Mouse (Mus musculus): Measurements from ENCODE around the gene Grm4. TPM values are rescaled to one million over a fixed set of nuclear protein-coding genes. Genes with fewer than 3 reads are reported as not detected.

Grm4 gene
- total and polyA plus RNA-seq, 3 experiments, result not detected

DNA sequence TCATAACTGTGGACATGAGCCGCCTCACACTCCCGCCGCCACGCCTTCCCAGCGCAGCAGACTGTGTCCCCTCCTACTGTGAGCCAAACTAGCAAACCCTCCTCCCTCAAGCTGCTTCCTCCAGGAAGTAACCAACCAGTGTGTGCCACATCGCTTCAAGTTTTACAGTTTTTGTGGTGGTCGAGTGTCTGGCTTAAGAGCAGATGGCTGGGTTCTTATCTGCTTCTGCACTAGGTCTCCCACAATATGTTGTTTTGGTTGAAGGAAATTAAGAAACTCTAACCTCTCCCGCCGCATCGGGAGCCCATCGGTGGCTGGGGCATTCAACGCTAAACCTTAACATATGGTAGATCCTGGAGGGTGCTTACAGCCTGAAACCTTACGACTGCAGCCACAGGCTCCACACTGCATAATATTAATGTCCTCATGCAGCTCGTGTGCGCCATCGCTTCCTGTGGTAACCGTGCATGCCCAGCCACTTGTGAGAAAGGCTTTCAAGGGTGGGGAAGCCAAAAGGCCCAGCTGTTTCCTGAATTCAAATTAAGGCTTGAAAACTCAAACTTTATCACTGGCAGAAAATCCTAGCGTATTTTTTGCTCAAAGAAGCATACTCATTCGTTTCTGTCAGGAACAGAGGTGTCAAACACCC, 115.7 kb downstream of the Grm4 start:
- no peaks in the 10 kb centered on the region for H3K79me2 ChIP-seq (replicated peaks; ENCODE audit: control insufficient read depth, extremely low read depth, insufficient read depth, poor library complexity, severe bottlenecking)
- peaks cover 14% of the 10 kb centered on the region for H3K9me3 ChIP-seq (replicated peaks; ENCODE audit: low read length)
- H3K27me3 ChIP-seq (replicated peaks), result peaks cover 73% of the 10 kb centered on the region
- TF ChIP-seq UBTF (IDR thresholded peaks at IDR 0.05; ENCODE audit: low read depth, low read length) (no peak), BHLHE40 (IDR thresholded peaks at IDR 0.05; ENCODE audit: low read depth, low read length) (peak; percentile 50), TBP (conservative IDR thresholded peaks at IDR 0.05; ENCODE audit: low read depth, low read length) (no peak), MAZ (IDR thresholded peaks at IDR 0.05; ENCODE audit: low read depth, low read length) (no peak), GABPA (IDR thresholded peaks at IDR 0.05; ENCODE audit: insufficient replicate concordance, low read depth, low read length) (no peak), HCFC1 (IDR thresholded peaks at IDR 0.05; ENCODE audit: low read depth, low read length) (no peak)
- in situ Hi-C loops (cut with MboI; ENCODE audit: low pct_ligation_motif_present, low pct_unique_long_range_greater_than_20kb, low sequenced_read_pairs) (no loop called here), dilution Hi-C loops (cut with MboI; ENCODE audit: extremely low pct_ligation_motif_present, extremely low pct_unique_long_range_greater_than_20kb, low sequenced_read_pairs) (no loop called here)
- no peak overlapping the region for H3K4me3 ChIP-seq (replicated peaks in 1 of 3; ENCODE audit: low read depth in 2 of 3, low read length in 2 of 3, poor library complexity in 1 of 3)
- H3K9ac ChIP-seq (ENCODE audit: insufficient read depth, low read depth), result no peak overlapping the region
- H3K27ac ChIP-seq (ENCODE audit: insufficient read depth, low read depth), result no peak overlapping the region
- DNase-seq (ENCODE audit: extremely low read depth), result no peak
- no peaks in the 10 kb centered on the region for H3K36me3 ChIP-seq (replicated peaks in 1 of 2; ENCODE audit: control insufficient read depth in 1 of 2, insufficient read depth in 1 of 2, low read length in 1 of 2)
- H3K4me1 ChIP-seq (ENCODE audit: control insufficient read depth in 1 of 2, insufficient read depth in 2 of 2), result peaks cover 0 to 2% of the 10 kb centered on the region in 2 experiments; a peak in 1 of 4 replicates
- no peak overlapping the region for H3K4me2 ChIP-seq (ENCODE audit: insufficient read depth, low read depth, poor library complexity, severe bottlenecking)

- Histone ChIP-seq H3K4me3 (replicated peaks in 1 of 3; ENCODE audit: low read depth in 2 of 3, low read length in 2 of 3, poor library complexity in 1 of 3) (no peak overlapping the region), H3K9ac (ENCODE audit: insufficient read depth, low read depth) (no peak overlapping the region), H3K36me3 (replicated peaks in 1 of 2; ENCODE audit: control insufficient read depth in 1 of 2, insufficient read depth in 1 of 2, low read length in 1 of 2) (no peaks in the 10 kb centered on the region), H3K9me3 (replicated peaks; ENCODE audit: low read length) (peaks cover 14% of the 10 kb centered on the region), H3K27me3 (replicated peaks) (peaks cover 80% of the 10 kb centered on the region), H3K27ac (ENCODE audit: insufficient read depth, low read depth) (no peak overlapping the region), H3K4me2 (ENCODE audit: insufficient read depth, low read depth, poor library complexity, severe bottlenecking) (no peak overlapping the region), H3K79me2 (replicated peaks; ENCODE audit: control insufficient read depth, extremely low read depth, insufficient read depth, poor library complexity, severe bottlenecking) (no peaks in the 10 kb centered on the region), H3K4me1 (ENCODE audit: control insufficient read depth in 1 of 2, insufficient read depth in 2 of 2) (peaks cover 0 to 2% of the 10 kb centered on the region in 2 experiments; a peak in 1 of 4 replicates)
- no peak for DNase-seq (ENCODE audit: extremely low read depth)
- dilution Hi-C loops (cut with MboI; ENCODE audit: extremely low pct_ligation_motif_present, extremely low pct_unique_long_range_greater_than_20kb, low sequenced_read_pairs), result no loop called here
- TF ChIP-seq RAD21 (IDR thresholded peaks at IDR 0.05; ENCODE audit: low read depth, low read length), result no peak
- TF ChIP-seq HCFC1 (IDR thresholded peaks at IDR 0.05; ENCODE audit: low read depth, low read length), result no peak
- TF ChIP-seq TCF12 (IDR thresholded peaks at IDR 0.05; ENCODE audit: low read depth, low read length), result no peak
- TF ChIP-seq TBP (conservative IDR thresholded peaks at IDR 0.05; ENCODE audit: low read depth, low read length), result no peak
- in situ Hi-C loops (cut with MboI; ENCODE audit: low pct_ligation_motif_present, low pct_unique_long_range_greater_than_20kb, low sequenced_read_pairs), result no loop called here
Observed at GRCm38 (mm10) chr17:27401200-27401599, 120.0 kb downstream of the Grm4 start.

GRCm38 (mm10) chr17:27393931-27394330, 127.3 kb downstream of the Grm4 start:
- Histone ChIP-seq H3K9ac (ENCODE audit: insufficient read depth, low read depth) (no peak overlapping the region), H3K27me3 (replicated peaks) (peaks cover 66% of the 10 kb centered on the region), H3K36me3 (replicated peaks in 1 of 2; ENCODE audit: control insufficient read depth in 1 of 2, insufficient read depth in 1 of 2, low read length in 1 of 2) (no peaks in the 10 kb centered on the region), H3K4me2 (ENCODE audit: insufficient read depth, low read depth, poor library complexity, severe bottlenecking) (no peak overlapping the region), H3K79me2 (replicated peaks; ENCODE audit: control insufficient read depth, extremely low read depth, insufficient read depth, poor library complexity, severe bottlenecking) (no peaks in the 10 kb centered on the region), H3K27ac (ENCODE audit: insufficient read depth, low read depth) (no peak overlapping the region), H3K4me3 (replicated peaks in 1 of 3; ENCODE audit: low read depth in 2 of 3, low read length in 2 of 3, poor library complexity in 1 of 3) (no peak overlapping the region), H3K9me3 (replicated peaks; ENCODE audit: low read length) (peaks cover 5% of the 10 kb centered on the region), H3K4me1 (ENCODE audit: control insufficient read depth in 1 of 2, insufficient read depth in 2 of 2) (no peaks in the 10 kb centered on the region)
- in situ Hi-C loops (cut with MboI; ENCODE audit: low pct_ligation_motif_present, low pct_unique_long_range_greater_than_20kb, low sequenced_read_pairs) (no loop called here), dilution Hi-C loops (cut with MboI; ENCODE audit: extremely low pct_ligation_motif_present, extremely low pct_unique_long_range_greater_than_20kb, low sequenced_read_pairs) (no loop called here)
- TF ChIP-seq MYC (IDR thresholded peaks at IDR 0.05; ENCODE audit: low read depth, low read length), result no peak
- no peak for TF ChIP-seq UBTF (IDR thresholded peaks at IDR 0.05; ENCODE audit: low read depth, low read length)
- no peak for TF ChIP-seq TCF12 (IDR thresholded peaks at IDR 0.05; ENCODE audit: low read depth, low read length)
- no peak for TF ChIP-seq MEF2A (IDR thresholded peaks at IDR 0.05; ENCODE audit: borderline replicate concordance, low read depth, low read length)
- TF ChIP-seq RCOR1 (conservative IDR thresholded peaks at IDR 0.05; ENCODE audit: low read depth, low read length), result no peak
- no peak for TF ChIP-seq POLR2A (IDR thresholded peaks at IDR 0.05; ENCODE audit: low read depth, low read length)
- no peak for TF ChIP-seq ETS1 (conservative IDR thresholded peaks at IDR 0.05; ENCODE audit: low read depth, low read length)
- TF ChIP-seq JUND (conservative IDR thresholded peaks at IDR 0.05; ENCODE audit: low read depth, low read length), result no peak
- no peak for TF ChIP-seq SIN3A (IDR thresholded peaks at IDR 0.05; ENCODE audit: low read length)
- no peak for TF ChIP-seq RAD21 (IDR thresholded peaks at IDR 0.05; ENCODE audit: low read depth, low read length)
- TF ChIP-seq USF1 (IDR thresholded peaks at IDR 0.05; ENCODE audit: low read depth, low read length), result no peak
- TF ChIP-seq ZMIZ1 (IDR thresholded peaks at IDR 0.05; ENCODE audit: low read depth, low read length), result no peak
- no peak for TF ChIP-seq MXI1 (IDR thresholded peaks at IDR 0.05; ENCODE audit: low read depth, low read length)
- no peak for TF ChIP-seq MAZ (IDR thresholded peaks at IDR 0.05; ENCODE audit: low read depth, low read length)
- TF ChIP-seq MAX (IDR thresholded peaks at IDR 0.05; ENCODE audit: low read length), result no peak
- DNase-seq (ENCODE audit: extremely low read depth), result no peak

Data from CH12.LX (cell line).